Comparison of ENCODE assay signal across 16 mouse cellular contexts in genomic region chr10:77658286-77658994, GRCm38 (mm10). TPM values are rescaled to one million over a fixed set of nuclear protein-coding genes. Genes with fewer than 3 reads are reported as not detected.
A peak's percentile ranks its signal among the peaks of the same experiment; 100 is the strongest.
DNase-seq lines count a peak whose midpoint lies in the region; ATAC-seq and TF ChIP-seq lines count a peak whose summit lies in the region.
"Had no signal": no experiment of that assay in that cellular context is flagged by ENCODE, and none has a peak within 500 bp of the region (broad histone marks: within the 10 kb centered on the region; RNA-seq: fewer than 3 reads in every experiment).

No protein-coding gene starts in this region.

- H3K27me3 ChIP-seq in intestine, embryonic 16.5 days (replicated peaks; ENCODE audit: control insufficient read depth, insufficient read depth, low read length): no peaks in the 10 kb centered on the region
- H3K27me3 ChIP-seq: stomach, embryonic 15.5 days had no signal

- TF ChIP-seq POLR2A in lung, adult 2 months (IDR thresholded peaks at IDR 0.05; ENCODE audit: borderline replicate concordance, extremely low read depth, low read depth, low read length): no peak

- DNase-seq in lung, adult 18-20 months: peak; percentile 29 to 44
- no peak for DNase-seq in lung, adult 2 months
- peak; percentile 39 for DNase-seq in kidney, adult 11 months
- DNase-seq in kidney, postnatal 36 days: peak; percentile 44 to 68
- DNase-seq in spleen, postnatal 14 days (ENCODE audit: low spot score in 2 of 2): no peak
- no peak for DNase-seq in cerebellum, postnatal 14 days
- DNase-seq: adrenal gland, postnatal 14 days had no signal

- no peak overlapping the region for H3K4me2 ChIP-seq in intestine, embryonic 16.5 days (ENCODE audit: low read depth, low read length)
- H3K4me2 ChIP-seq: heart, embryonic 13.5 days; stomach, embryonic 15.5 days had no signal

- H3K36me3 ChIP-seq in intestine, embryonic 16.5 days (ENCODE audit: control insufficient read depth, insufficient read depth, low read length): no peaks in the 10 kb centered on the region
- H3K36me3 ChIP-seq: heart, embryonic 13.5 days; stomach, embryonic 15.5 days had no signal

- H3K4me1 ChIP-seq in lung, adult 2 months (ENCODE audit: control insufficient read depth, insufficient read depth, low read length): no peaks in the 10 kb centered on the region
- H3K4me1 ChIP-seq in intestine, embryonic 16.5 days (ENCODE audit: control insufficient read depth, insufficient read depth, low read length): no peaks in the 10 kb centered on the region
- H3K4me1 ChIP-seq: heart, embryonic 13.5 days had no signal

- no peak overlapping the region for H3K4me3 ChIP-seq in lung, adult 2 months (replicated peaks; ENCODE audit: extremely low read depth, low read depth, low read length)
- no peak overlapping the region for H3K4me3 ChIP-seq in intestine, embryonic 16.5 days (ENCODE audit: low read length)
- H3K4me3 ChIP-seq: heart, embryonic 13.5 days; stomach, embryonic 15.5 days had no signal

- H3K27ac ChIP-seq in intestine, embryonic 16.5 days (ENCODE audit: low read length): no peak overlapping the region
- H3K27ac ChIP-seq: heart, embryonic 13.5 days; stomach, embryonic 15.5 days had no signal

- H3K9me3 ChIP-seq in intestine, embryonic 16.5 days (ENCODE audit: control insufficient read depth, low read length): no peaks in the 10 kb centered on the region
- H3K9me3 ChIP-seq: stomach, embryonic 15.5 days had no signal

- 0 out of 2 replicates have a peak, but pooled peaks have one; percentile 53 for ATAC-seq in megakaryocyte-erythroid progenitor cell, adult 5-6 weeks (replicated peaks; ENCODE audit: low FRiP score, low TSS enrichment, poor library complexity, severe bottlenecking)
- no peak for ATAC-seq in intestine, embryonic 16.5 days
- ATAC-seq: CD4-positive, CD25-positive, alpha-beta regulatory T cell, adult 4 months had no signal

- 52% methylated on average over 15 of the region's 15 CpGs for WGBS in lung, adult 2 months
- 53% methylated on average over 15 of the region's 15 CpGs for WGBS in intestine, embryonic 16.5 days

- H3K9ac ChIP-seq in intestine, embryonic 16.5 days (ENCODE audit: low read depth, low read length): no peak overlapping the region
- H3K9ac ChIP-seq: heart, embryonic 13.5 days; stomach, embryonic 15.5 days had no signal

- TF ChIP-seq CTCF in lung, adult 2 months (IDR thresholded peaks at IDR 0.05; ENCODE audit: insufficient read depth, low read length): no peak

RNA-seq across cellular contexts. Expression of gene Tspear, which starts 27.9 kb away (rescaled TPM):
- 0.06 and 0.43 TPM in 2 replicates for polyA plus RNA-seq in lung, adult 2 months (2012; rRNA removed)
- total RNA-seq in megakaryocyte-erythroid progenitor cell, adult 5-6 weeks (2014; fragmentation: Nextera tagmentation): 0.22 TPM in 1 of 2 replicates, not detected in the other
- not detected in 2 replicates for total RNA-seq in megakaryocyte-erythroid progenitor cell, adult 5-6 weeks (2017)
- polyA plus RNA-seq in intestine, embryonic 16.5 days (2015; fragmentation: Nextera tagmentation; extraction: Ambion mirVana): 0.48 and 0.51 TPM in 2 replicates
- total RNA-seq: adrenal gland, postnatal 14 days had no signal

RNA-seq across cellular contexts. Expression of gene Gm19402, which starts 32.1 kb away (rescaled TPM):
- polyA plus RNA-seq in lung, adult 2 months (2012; rRNA removed): not detected in 2 replicates
- not detected in 2 replicates for total RNA-seq in megakaryocyte-erythroid progenitor cell, adult 5-6 weeks (2014; fragmentation: Nextera tagmentation)
- total RNA-seq in megakaryocyte-erythroid progenitor cell, adult 5-6 weeks (2017): not detected in 2 replicates
- not detected in 2 replicates for polyA plus RNA-seq in intestine, embryonic 16.5 days (2015; fragmentation: Nextera tagmentation; extraction: Ambion mirVana)
- total RNA-seq: adrenal gland, postnatal 14 days; common myeloid progenitor, adult 5-6 weeks; left cerebral cortex, adult 18-20 months had no signal
- polyA plus RNA-seq: CD4-positive, CD25-positive, alpha-beta regulatory T cell, adult 4 months; heart, embryonic 13.5 days; intestine, embryonic 14.5 days; limb, embryonic 14.5 days; stomach, embryonic 15.5 days had no signal

RNA-seq across cellular contexts. Expression of gene Ube2g2, which starts 36.4 kb away (rescaled TPM):
- 41.6 and 54.2 TPM in 2 replicates for polyA plus RNA-seq in lung, adult 2 months (2012; rRNA removed)
- total RNA-seq in megakaryocyte-erythroid progenitor cell, adult 5-6 weeks (2014; fragmentation: Nextera tagmentation): 39.4 and 43.2 TPM in 2 replicates
- 48.1 and 50.7 TPM in 2 replicates for total RNA-seq in megakaryocyte-erythroid progenitor cell, adult 5-6 weeks (2017)
- 61.5 and 68.6 TPM in 2 replicates for polyA plus RNA-seq in intestine, embryonic 16.5 days (2015; fragmentation: Nextera tagmentation; extraction: Ambion mirVana)

RNA-seq across cellular contexts. Expression of gene Gm9508, which starts 38.6 kb away (rescaled TPM):
- polyA plus RNA-seq in lung, adult 2 months (2012; rRNA removed): not detected in 2 replicates
- not detected in 2 replicates for total RNA-seq in megakaryocyte-erythroid progenitor cell, adult 5-6 weeks (2014; fragmentation: Nextera tagmentation)
- total RNA-seq in megakaryocyte-erythroid progenitor cell, adult 5-6 weeks (2017): not detected in 2 replicates
- polyA plus RNA-seq in intestine, embryonic 16.5 days (2015; fragmentation: Nextera tagmentation; extraction: Ambion mirVana): not detected in 2 replicates
- total RNA-seq: adrenal gland, postnatal 14 days; common myeloid progenitor, adult 5-6 weeks; left cerebral cortex, adult 18-20 months had no signal
- polyA plus RNA-seq: CD4-positive, CD25-positive, alpha-beta regulatory T cell, adult 4 months; heart, embryonic 13.5 days; intestine, embryonic 14.5 days; limb, embryonic 14.5 days; stomach, embryonic 15.5 days had no signal

RNA-seq across cellular contexts. Expression of gene Gm10272, which starts 48.0 kb away (rescaled TPM):
- polyA plus RNA-seq in lung, adult 2 months (2012; rRNA removed): not detected in 2 replicates
- not detected in 2 replicates for total RNA-seq in megakaryocyte-erythroid progenitor cell, adult 5-6 weeks (2014; fragmentation: Nextera tagmentation)
- total RNA-seq in megakaryocyte-erythroid progenitor cell, adult 5-6 weeks (2017): not detected in 2 replicates
- not detected in 2 replicates for polyA plus RNA-seq in intestine, embryonic 16.5 days (2015; fragmentation: Nextera tagmentation; extraction: Ambion mirVana)
- total RNA-seq: adrenal gland, postnatal 14 days; common myeloid progenitor, adult 5-6 weeks; left cerebral cortex, adult 18-20 months had no signal
- polyA plus RNA-seq: CD4-positive, CD25-positive, alpha-beta regulatory T cell, adult 4 months; heart, embryonic 13.5 days; intestine, embryonic 14.5 days; limb, embryonic 14.5 days; stomach, embryonic 15.5 days had no signal

Comparison
In these comparisons a context has a peak if more than half of its experiments do, and no peak if none do; other contexts are left out.
1. DNase-seq: peak in lung, adult 18-20 months (2 of 2), kidney, adult 11 months (single experiment) and kidney, postnatal 36 days (2 of 2); none in lung, adult 2 months (single experiment), spleen, postnatal 14 days (0 of 2) and cerebellum, postnatal 14 days (0 of 2).